Mouse (Mus musculus) erythroblast, embryonic 14.5 days (primary cell): ENCODE measurements around the gene Galr2. TPM values are rescaled to one million over a fixed set of nuclear protein-coding genes. Genes with fewer than 3 reads are reported as not detected.
A peak's percentile ranks its signal among the peaks of the same experiment; 100 is the strongest.
"Not testable (repeated sequence)": the region's sequence is repeated elsewhere in the genome, so short reads cannot be mapped to it uniquely, and the experiment has no call there.

Experiments
- H3K27me3 ChIP-seq: 2 replicates; pipeline ENCODE4 v1.6.1; 2012; ENCODE audit warnings: inconsistent platforms; ENCODE audit not compliant: control insufficient read depth
- H3K36me3 ChIP-seq: 2 replicates; pipeline ENCODE4 v1.6.1; 2012; ENCODE audit warnings: mild to moderate bottlenecking, inconsistent platforms; ENCODE audit not compliant: control insufficient read depth
- H3K4me1 ChIP-seq: 2 replicates; pipeline ENCODE4 v1.6.1; 2012; ENCODE audit warnings: inconsistent platforms; ENCODE audit not compliant: control insufficient read depth
- H3K4me3 ChIP-seq: replicated peaks from 2 replicates; pipeline ENCODE3; 2012; ENCODE audit warnings: moderate library complexity, mild to moderate bottlenecking, inconsistent platforms
- H3K9me3 ChIP-seq: 2 replicates; pipeline ENCODE4 v1.6.1; 2012; ENCODE audit warnings: low read length, inconsistent platforms, mixed read lengths; ENCODE audit not compliant: control insufficient read depth
- GATA1 ChIP-seq: IDR thresholded peaks from 2 replicates; pipeline ENCODE4 v1.6.1; 2012; ENCODE audit warnings: low read length, inconsistent platforms, mixed read lengths
- TAL1 ChIP-seq: IDR thresholded peaks from 3 replicates; pipeline ENCODE4 v1.6.1; 2012; ENCODE audit warnings: low read length, inconsistent platforms, mixed read lengths
- polyA plus RNA-seq: library from polyadenylated mRNA; stranded (reverse); fragments of >175 nt; gene quantifications from 2 replicates; pipeline ENCODE4 v1.2.3, GENCODE M21; 2012

Gene Galr2
- polyA plus RNA-seq, 1 experiment, result not detected

- no peaks in the 10 kb centered on the region for H3K27me3 ChIP-seq
- no peaks in the 10 kb centered on the region for H3K9me3 ChIP-seq
- TF ChIP-seq GATA1 (no peak), TAL1 (no peak)
- peaks cover 31% of the 10 kb centered on the region for H3K4me1 ChIP-seq
- peaks cover 100% of the 10 kb centered on the region for H3K36me3 ChIP-seq
- no peak overlapping the region for H3K4me3 ChIP-seq
Observed at GRCm38 (mm10) chr11:116265352-116265751, 15.4 kb upstream of the Galr2 start.

- Histone ChIP-seq H3K9me3 (no peaks in the 10 kb centered on the region), H3K4me3 (no peak overlapping the region), H3K4me1 (peaks cover 30% of the 10 kb centered on the region), H3K27me3 (no peaks in the 10 kb centered on the region), H3K36me3 (peaks cover 100% of the 10 kb centered on the region)
- TF ChIP-seq GATA1, result no peak
- no peak for TF ChIP-seq TAL1
Observed at GRCm38 (mm10) chr11:116265850-116266249, 14.9 kb upstream of the Galr2 start.

- H3K36me3 ChIP-seq, result peaks cover 98% of the 10 kb centered on the region
- peaks cover 41% of the 10 kb centered on the region for H3K4me1 ChIP-seq
- no peaks in the 10 kb centered on the region for H3K27me3 ChIP-seq
- H3K9me3 ChIP-seq, result no peaks in the 10 kb centered on the region
- TF ChIP-seq TAL1 (no peak), GATA1 (no peak)
- H3K4me3 ChIP-seq, result no peak overlapping the region
Observed at GRCm38 (mm10) chr11:116267637-116268036, 13.1 kb upstream of the Galr2 start.

GRCm38 (mm10) chr11:116268313-116268712 lies 12.4 kb upstream of the Galr2 start:
- Histone ChIP-seq H3K27me3 (no peaks in the 10 kb centered on the region), H3K9me3 (no peaks in the 10 kb centered on the region), H3K36me3 (peaks cover 91% of the 10 kb centered on the region), H3K4me3 (no peak overlapping the region), H3K4me1 (peaks cover 47% of the 10 kb centered on the region)
- TF ChIP-seq GATA1 (no peak), TAL1 (no peak)

GRCm38 (mm10) chr11:116269560-116269959 lies 11.2 kb upstream of the Galr2 start:
- H3K27me3 ChIP-seq, result no peaks in the 10 kb centered on the region
- TF ChIP-seq TAL1 (no peak), GATA1 (no peak)
- peaks cover 56% of the 10 kb centered on the region for H3K4me1 ChIP-seq
- no peaks in the 10 kb centered on the region for H3K9me3 ChIP-seq
- H3K36me3 ChIP-seq, result peaks cover 79% of the 10 kb centered on the region
- H3K4me3 ChIP-seq, result no peak overlapping the region

- Histone ChIP-seq H3K4me1 (peaks cover 46% of the 10 kb centered on the region), H3K4me3 (peak overlapping the region; percentile 97), H3K9me3 (no peaks in the 10 kb centered on the region), H3K36me3 (peaks cover 47% of the 10 kb centered on the region), H3K27me3 (peaks cover 3% of the 10 kb centered on the region)
- no peak for TF ChIP-seq GATA1
- TF ChIP-seq TAL1, result no peak
Observed at GRCm38 (mm10) chr11:116272589-116273468, 7.9 kb upstream of the Galr2 start.

GRCm38 (mm10) chr11:116273469-116274044 lies 7.2 kb upstream of the Galr2 start:
- TF ChIP-seq TAL1, result no peak
- no peak for TF ChIP-seq GATA1
- Histone ChIP-seq H3K27me3 (peaks cover 3% of the 10 kb centered on the region), H3K36me3 (peaks cover 39% of the 10 kb centered on the region), H3K4me3 (peak overlapping the region; percentile 97), H3K4me1 (peaks cover 45% of the 10 kb centered on the region), H3K9me3 (no peaks in the 10 kb centered on the region)

- peaks cover 3% of the 10 kb centered on the region for H3K27me3 ChIP-seq
- H3K4me1 ChIP-seq, result peaks cover 45% of the 10 kb centered on the region
- H3K36me3 ChIP-seq, result peaks cover 33% of the 10 kb centered on the region
- TF ChIP-seq TAL1 (no peak), GATA1 (no peak)
- H3K9me3 ChIP-seq, result no peaks in the 10 kb centered on the region
- peak within 1 kb of the TSS; percentile 97 for H3K4me3 ChIP-seq
Observed at GRCm38 (mm10) chr11:116274045-116274666, 6.6 kb upstream of the Galr2 start, which contains the start of gene Srp68. Gene Srp68 (minus strand): TSS chr11:116274217.

- Histone ChIP-seq H3K4me1 (peaks cover 28% of the 10 kb centered on the region), H3K27me3 (peaks cover 30% of the 10 kb centered on the region)
- not testable (repeated sequence) for H3K9me3 ChIP-seq, H3K36me3 ChIP-seq, H3K4me3 ChIP-seq
Observed at GRCm38 (mm10) chr11:116277184-116277583, 3.6 kb upstream of the Galr2 start.
